12 mouse cellular contexts compared by ENCODE assay signal in genomic region chr12:84150976-84151375, GRCm38 (mm10). TPM values are rescaled to one million over a fixed set of nuclear protein-coding genes. Genes with fewer than 3 reads are reported as not detected.
DNase-seq lines count a peak whose midpoint lies in the region; ATAC-seq and TF ChIP-seq lines count a peak whose summit lies in the region.
"Had no signal": no experiment of that assay in that cellular context is flagged by ENCODE, and none has a peak within 500 bp of the region (broad histone marks: within the 10 kb centered on the region; RNA-seq: fewer than 3 reads in every experiment).

No protein-coding gene starts in this region.

- DNase-seq in heart, adult 18-20 months, result peak; percentile 57 to 67
- DNase-seq in heart, adult 8-10 months (ENCODE audit: low spot score), result no peak
- DNase-seq in G1E (ENCODE audit: low spot score) (peak; percentile 78), adipocyte (ENCODE audit: low spot score) (no peak)
- DNase-seq in thymus, postnatal 0 days (ENCODE audit: low spot score), result no peak
- no peak for DNase-seq in layer of hippocampus, adult 18-20 months (ENCODE audit: low spot score in 2 of 2)

- ATAC-seq in G1E (ENCODE audit: extremely low read depth, insufficient number of reproducible peaks, low FRiP score, poor library complexity, severe bottlenecking), result peak; percentile 52; the same call in 1 of the 2 replicates
- peak; percentile 74 for ATAC-seq in erythroid progenitor cell, adult 5-6 weeks (replicated peaks; ENCODE audit: low FRiP score, poor library complexity, severe bottlenecking)
- ATAC-seq in liver, embryonic 15.5 days (ENCODE audit: insufficient read depth), result peak; percentile 87
- ATAC-seq: CD4-positive, CD25-positive, alpha-beta regulatory T cell, adult 4 months; inflammation-experienced regulatory T-cells, adult 6 months had no signal

- peak overlapping the region; percentile 69 for H3K9ac ChIP-seq in liver, embryonic 15.5 days

- WGBS in liver, embryonic 15.5 days (ENCODE audit: insufficient replicate concordance), result 11% methylated on average over 6 of the region's 6 CpGs

- H3K27ac ChIP-seq in liver, embryonic 15.5 days (replicated peaks), result peak overlapping the region; percentile 92

- H3K27me3 ChIP-seq in G1E (ENCODE audit: insufficient read depth, low read length), result no peaks in the 10 kb centered on the region; the same call in 1 of the 2 replicates
- no peaks in the 10 kb centered on the region for H3K27me3 ChIP-seq in liver, embryonic 15.5 days

- no peak for TF ChIP-seq CTCF in G1E (IDR thresholded peaks at IDR 0.05; ENCODE audit: low read depth, low read length)

- H3K4me3 ChIP-seq in G1E (ENCODE audit: low read depth, low read length), result no peak overlapping the region
- peak overlapping the region; percentile 60 for H3K4me3 ChIP-seq in liver, embryonic 15.5 days (replicated peaks)
- H3K4me3 ChIP-seq: midbrain, embryonic 10.5 days had no signal

- no peaks in the 10 kb centered on the region; the same call in 1 of the 2 replicates for H3K9me3 ChIP-seq in G1E (replicated peaks)
- no peaks in the 10 kb centered on the region for H3K9me3 ChIP-seq in liver, embryonic 15.5 days (replicated peaks)
- H3K9me3 ChIP-seq: midbrain, embryonic 10.5 days had no signal

- peaks cover 80% of the 10 kb centered on the region for H3K4me1 ChIP-seq in G1E (ENCODE audit: insufficient read depth, low read depth, low read length)
- H3K4me1 ChIP-seq in liver, embryonic 15.5 days (replicated peaks), result peaks cover 83% of the 10 kb centered on the region

- H3K4me2 ChIP-seq in liver, embryonic 15.5 days, result peak overlapping the region; percentile 64

- peaks cover 92% of the 10 kb centered on the region for H3K36me3 ChIP-seq in G1E (replicated peaks)
- H3K36me3 ChIP-seq in liver, embryonic 15.5 days (replicated peaks), result peaks cover 58% of the 10 kb centered on the region

RNA-seq across cellular contexts. Expression of gene Pnma1, which starts 2.7 kb away (rescaled TPM):
- under 1 TPM in 1 of 2 experiments, not detected in 1; 0.22 TPM for total RNA-seq in heart, adult 18-20 months (2021)
- under 1 TPM in 2 of 4 experiments, not detected in 2; 0.11 TPM for total RNA-seq in heart, adult 8-10 months (2022)
- 0.58 and 0.83 TPM in 2 replicates for total RNA-seq in G1E (2014; fragmentation: Nextera tagmentation)
- 0.76 and 1.5 TPM in 2 replicates for total RNA-seq in G1E (2017)
- 0.14 TPM in 2 replicates for polyA plus RNA-seq in G1E (2012)
- total RNA-seq in erythroid progenitor cell, adult 5-6 weeks (2015; ENCODE audit: low replicate concordance), result 8.4 and 11.9 TPM in 2 replicates
- total RNA-seq in erythroid progenitor cell, adult 5-6 weeks (2017; ENCODE audit: low replicate concordance), result 13.5 and 15.9 TPM in 2 replicates
- 0.16 and 0.24 TPM in 2 replicates for polyA plus RNA-seq in liver, embryonic 15.5 days (2015; fragmentation: Nextera tagmentation; extraction: Ambion mirVana)
- 0.18 and 0.22 TPM in 2 replicates for polyA plus RNA-seq in thymus, postnatal 0 days (2015; fragmentation: Nextera tagmentation; extraction: Ambion mirVana)
- total RNA-seq in layer of hippocampus, adult 18-20 months (2021), result 1 to 10 TPM; 2.9 to 3.0 TPM
- polyA plus RNA-seq: CD4-positive, CD25-positive, alpha-beta regulatory T cell, adult 4 months had no signal

RNA-seq across cellular contexts. Expression of gene Dnal1, which starts 36.8 kb away (rescaled TPM):
- total RNA-seq in heart, adult 18-20 months (2021), result 1 to 10 TPM; 6.6 to 6.9 TPM
- total RNA-seq in heart, adult 8-10 months (2022), result 1 to 10 TPM; 6.2 to 7.8 (median 7.0) TPM
- total RNA-seq in G1E (2014; fragmentation: Nextera tagmentation) (1.1 and 3.6 TPM in 2 replicates), G1E (2017) (0.49 and 0.76 TPM in 2 replicates)
- polyA plus RNA-seq in G1E (2012), result 0.01 and 0.14 TPM in 2 replicates
- not detected in 2 replicates for total RNA-seq in erythroid progenitor cell, adult 5-6 weeks (2015; ENCODE audit: low replicate concordance)
- 0.08 and 2.2 TPM in 2 replicates for total RNA-seq in erythroid progenitor cell, adult 5-6 weeks (2017; ENCODE audit: low replicate concordance)
- 0.23 and 0.24 TPM in 2 replicates for polyA plus RNA-seq in liver, embryonic 15.5 days (2015; fragmentation: Nextera tagmentation; extraction: Ambion mirVana)
- polyA plus RNA-seq in thymus, postnatal 0 days (2015; fragmentation: Nextera tagmentation; extraction: Ambion mirVana), result 1.6 and 2.1 TPM in 2 replicates
- 10 to 100 TPM; 96.6 to 97.1 TPM for total RNA-seq in layer of hippocampus, adult 18-20 months (2021)

RNA-seq across cellular contexts. Expression of gene Acot6, which starts 50.5 kb away (rescaled TPM):
- total RNA-seq in heart, adult 18-20 months (2021), result 1 to 10 TPM; 2.4 to 3.0 TPM
- total RNA-seq in heart, adult 8-10 months (2022), result 1 to 10 TPM; 1.9 to 2.8 (median 2.4) TPM
- total RNA-seq in G1E (2014; fragmentation: Nextera tagmentation), result not detected in 2 replicates
- 0.12 and 0.33 TPM in 2 replicates for total RNA-seq in G1E (2017)
- polyA plus RNA-seq in G1E (2012), result not detected in 2 replicates
- not detected in 2 replicates for total RNA-seq in erythroid progenitor cell, adult 5-6 weeks (2015; ENCODE audit: low replicate concordance)
- total RNA-seq in erythroid progenitor cell, adult 5-6 weeks (2017; ENCODE audit: low replicate concordance), result 0.13 TPM in 1 of 2 replicates, not detected in the other
- 0.44 and 0.66 TPM in 2 replicates for polyA plus RNA-seq in liver, embryonic 15.5 days (2015; fragmentation: Nextera tagmentation; extraction: Ambion mirVana)
- polyA plus RNA-seq in thymus, postnatal 0 days (2015; fragmentation: Nextera tagmentation; extraction: Ambion mirVana), result 0.62 and 0.95 TPM in 2 replicates
- 1 to 10 TPM; 5.2 to 5.5 TPM for total RNA-seq in layer of hippocampus, adult 18-20 months (2021)
- total RNA-seq: neutrophil, adult 5-6 weeks had no signal

Comparison
In these comparisons a context has a peak if more than half of its experiments do, and no peak if none do; other contexts are left out.
1. DNase-seq: peak in heart, adult 18-20 months (2 of 2) and G1E (single experiment); none in heart, adult 8-10 months (single experiment), adipocyte (single experiment), thymus, postnatal 0 days (single experiment) and layer of hippocampus, adult 18-20 months (0 of 2).
2. RNA of gene Dnal1, which starts 36.8 kb away (total RNA-seq): 96.6 to 97.1 TPM in layer of hippocampus, adult 18-20 months; 6.2 to 7.8 TPM in heart, adult 8-10 months, 6.6 to 6.9 TPM in heart, adult 18-20 months, 0.49 to 3.6 TPM in G1E and 0.08 to 2.2 TPM in erythroid progenitor cell, adult 5-6 weeks; every median in the first group is over 10 times any median in the second.
3. Peak in every context shown above with its lines, with median percentiles within 50 percentile points of each other: ATAC-seq.